Mouse (Mus musculus): ENCODE results near the gene Ripor3. TPM values are rescaled to one million over a fixed set of nuclear protein-coding genes. Genes with fewer than 3 reads are reported as not detected.

The Ripor3 gene
- polyA plus RNA-seq, 1 experiment from 2014 or later = 1.1 TPM

- Histone ChIP-seq H3K27ac (replicated peaks) (no peak overlapping the region), H3K36me3 (no peaks in the 10 kb centered on the region), H3K4me3 (no peak overlapping the region), H3K4me1 (peaks cover 37% of the 10 kb centered on the region), H3K9ac (replicated peaks) (no peak overlapping the region), H3K27me3 (no peaks in the 10 kb centered on the region), H3K4me2 (replicated peaks) (no peak overlapping the region), H3K9me3 (no peaks in the 10 kb centered on the region)
- 86% methylated on average over 6 of the region's 6 CpGs for WGBS
- no peak for ATAC-seq (ENCODE audit: low FRiP score, low read depth)
Observed at GRCm38 (mm10) chr2:167948047-167948446, 62.4 kb downstream of the Ripor3 start.

- no peak for ATAC-seq (ENCODE audit: low FRiP score, low read depth)
- H3K27me3 ChIP-seq = no peaks in the 10 kb centered on the region
- H3K4me2 ChIP-seq (replicated peaks) = no peak overlapping the region
- no peak overlapping the region for H3K4me3 ChIP-seq
- WGBS = 86% methylated on average over 3 of the region's 3 CpGs
- peaks cover 45% of the 10 kb centered on the region for H3K4me1 ChIP-seq
- H3K9me3 ChIP-seq = no peaks in the 10 kb centered on the region
- H3K36me3 ChIP-seq = no peaks in the 10 kb centered on the region
- H3K9ac ChIP-seq (replicated peaks) = no peak overlapping the region
- no peak overlapping the region for H3K27ac ChIP-seq (replicated peaks)
Observed at GRCm38 (mm10) chr2:167947251-167947650, 63.2 kb downstream of the Ripor3 start.

GRCm38 (mm10) chr2:167945451-167945850, 65.0 kb downstream of the Ripor3 start:
- no peaks in the 10 kb centered on the region for H3K27me3 ChIP-seq
- ATAC-seq (ENCODE audit: low FRiP score, low read depth) = no peak
- H3K9me3 ChIP-seq = no peaks in the 10 kb centered on the region
- H3K4me1 ChIP-seq = peaks cover 63% of the 10 kb centered on the region
- H3K4me2 ChIP-seq (replicated peaks) = no peak overlapping the region
- WGBS = 91% methylated on average over 5 of the region's 5 CpGs
- H3K4me3 ChIP-seq = no peak overlapping the region
- H3K36me3 ChIP-seq = no peaks in the 10 kb centered on the region
- H3K27ac ChIP-seq (replicated peaks) = no peak overlapping the region
- no peak overlapping the region for H3K9ac ChIP-seq (replicated peaks)

- H3K9ac ChIP-seq (replicated peaks) = no peak overlapping the region
- no peak overlapping the region for H3K4me3 ChIP-seq
- peaks cover 76% of the 10 kb centered on the region for H3K4me1 ChIP-seq
- H3K27me3 ChIP-seq = no peaks in the 10 kb centered on the region
- ATAC-seq (ENCODE audit: low FRiP score, low read depth) = no peak
- no peaks in the 10 kb centered on the region for H3K36me3 ChIP-seq
- no peak overlapping the region for H3K4me2 ChIP-seq (replicated peaks)
- H3K9me3 ChIP-seq = no peaks in the 10 kb centered on the region
- no peak overlapping the region for H3K27ac ChIP-seq (replicated peaks)
- 69% methylated on average over 3 of the region's 3 CpGs for WGBS
Observed at GRCm38 (mm10) chr2:167944193-167944592, 66.2 kb downstream of the Ripor3 start.

- ATAC-seq (ENCODE audit: low FRiP score, low read depth) = no peak
- Histone ChIP-seq H3K4me1 (peaks cover 73% of the 10 kb centered on the region), H3K27ac (replicated peaks) (peak overlapping the region; percentile 70), H3K4me2 (replicated peaks) (no peak overlapping the region), H3K9ac (replicated peaks) (no peak overlapping the region), H3K9me3 (no peaks in the 10 kb centered on the region), H3K36me3 (no peaks in the 10 kb centered on the region), H3K27me3 (no peaks in the 10 kb centered on the region), H3K4me3 (no peak overlapping the region)
- WGBS = 81% methylated on average over 12 of the region's 12 CpGs
Observed at GRCm38 (mm10) chr2:167942926-167943633, 67.3 kb downstream of the Ripor3 start.

- 43% methylated on average over 8 of the region's 8 CpGs for WGBS
- peak; percentile 63 for ATAC-seq (ENCODE audit: low FRiP score, low read depth)
- H3K9ac ChIP-seq (replicated peaks) = no peak overlapping the region; the same call in 1 of the 2 replicates
- peaks cover 70% of the 10 kb centered on the region for H3K4me1 ChIP-seq
- H3K4me3 ChIP-seq = no peak overlapping the region
- H3K27me3 ChIP-seq = no peaks in the 10 kb centered on the region
- peak overlapping the region; percentile 70 for H3K27ac ChIP-seq (replicated peaks)
- H3K9me3 ChIP-seq = no peaks in the 10 kb centered on the region
- peak overlapping the region; percentile 5; the same call in 1 of the 2 replicates for H3K4me2 ChIP-seq (replicated peaks)
- H3K36me3 ChIP-seq = peaks cover 1% of the 10 kb centered on the region; the same call in 1 of the 2 replicates
Observed at GRCm38 (mm10) chr2:167942199-167942925, 68.1 kb downstream of the Ripor3 start.

- H3K4me1 ChIP-seq = peaks cover 74% of the 10 kb centered on the region
Observed at GRCm38 (mm10) chr2:167941745-167942176, 68.7 kb downstream of the Ripor3 start.

GRCm38 (mm10) chr2:167941320-167941719, 69.1 kb downstream of the Ripor3 start:
- Histone ChIP-seq H3K4me1 (peaks cover 76% of the 10 kb centered on the region), H3K4me3 (no peak overlapping the region), H3K9ac (replicated peaks) (no peak overlapping the region; the same call in 1 of the 2 replicates), H3K27ac (replicated peaks) (peak overlapping the region; percentile 70; the same call in 1 of the 2 replicates), H3K27me3 (no peaks in the 10 kb centered on the region), H3K9me3 (no peaks in the 10 kb centered on the region), H3K4me2 (replicated peaks) (no peak overlapping the region), H3K36me3 (peaks cover 3% of the 10 kb centered on the region; the same call in 1 of the 2 replicates)
- 56% methylated on average over 4 of the region's 4 CpGs for WGBS
- ATAC-seq (ENCODE audit: low FRiP score, low read depth) = no peak

More at GRCm38 (mm10) chr2:167941745-167942176, 68.7 kb downstream of the Ripor3 start:
- ATAC-seq (ENCODE audit: low FRiP score, low read depth) = no peak
- H3K4me2 ChIP-seq (replicated peaks) = 0 out of 2 replicates have a peak overlapping the region, but pooled peaks have one; percentile 5
- H3K27me3 ChIP-seq = no peaks in the 10 kb centered on the region
- H3K9ac ChIP-seq (replicated peaks) = no peak overlapping the region; the same call in 1 of the 2 replicates
- no peak overlapping the region for H3K4me3 ChIP-seq
- WGBS = 53% methylated on average over 6 of the region's 6 CpGs
- peaks cover 3% of the 10 kb centered on the region; the same call in 1 of the 2 replicates for H3K36me3 ChIP-seq
- H3K9me3 ChIP-seq = no peaks in the 10 kb centered on the region
- peak overlapping the region; percentile 70 for H3K27ac ChIP-seq (replicated peaks)

GRCm38 (mm10) chr2:167940636-167941035, 69.8 kb downstream of the Ripor3 start:
- ATAC-seq (ENCODE audit: low FRiP score, low read depth) = no peak
- Histone ChIP-seq H3K4me2 (replicated peaks) (no peak overlapping the region), H3K9ac (replicated peaks) (no peak overlapping the region), H3K36me3 (peaks cover 3% of the 10 kb centered on the region; the same call in 1 of the 2 replicates), H3K9me3 (no peaks in the 10 kb centered on the region), H3K27ac (replicated peaks) (no peak overlapping the region), H3K4me1 (peaks cover 80% of the 10 kb centered on the region), H3K4me3 (no peak overlapping the region), H3K27me3 (no peaks in the 10 kb centered on the region)
- WGBS = 91% methylated on average over 11 of the region's 11 CpGs

- WGBS = 62% methylated on average over 11 of the region's 11 CpGs
- no peak overlapping the region for H3K4me2 ChIP-seq (replicated peaks)
- no peaks in the 10 kb centered on the region for H3K9me3 ChIP-seq
- no peaks in the 10 kb centered on the region for H3K27me3 ChIP-seq
- peaks cover 8% of the 10 kb centered on the region for H3K36me3 ChIP-seq
- no peak overlapping the region for H3K27ac ChIP-seq (replicated peaks)
- H3K4me3 ChIP-seq = no peak overlapping the region
- peaks cover 78% of the 10 kb centered on the region for H3K4me1 ChIP-seq
- no peak overlapping the region for H3K9ac ChIP-seq (replicated peaks)
- no peak for ATAC-seq (ENCODE audit: low FRiP score, low read depth)
Observed at GRCm38 (mm10) chr2:167939632-167940399, 70.6 kb downstream of the Ripor3 start.

GRCm38 (mm10) chr2:167939204-167939603, 71.2 kb downstream of the Ripor3 start:
- Histone ChIP-seq H3K9ac (replicated peaks) (no peak overlapping the region), H3K4me1 (peaks cover 74% of the 10 kb centered on the region), H3K4me2 (replicated peaks) (no peak overlapping the region), H3K27me3 (no peaks in the 10 kb centered on the region), H3K4me3 (no peak overlapping the region), H3K27ac (replicated peaks) (no peak overlapping the region), H3K9me3 (no peaks in the 10 kb centered on the region), H3K36me3 (peaks cover 8% of the 10 kb centered on the region)
- 66% methylated on average over 4 of the region's 4 CpGs for WGBS
- no peak for ATAC-seq (ENCODE audit: low FRiP score, low read depth)
